Mouse (Mus musculus): ENCODE data around the gene Unc13b. TPM values are rescaled to one million over a fixed set of nuclear protein-coding genes. Genes with fewer than 3 reads are reported as not detected.
A peak's percentile ranks its signal among the peaks of the same experiment; 100 is the strongest.

Unc13b gene
- 3.8 TPM in 1 of 2 replicates, not detected in the other for total RNA-seq (2015; ENCODE audit: low replicate concordance)
- 0.64 TPM in 1 of 2 replicates, not detected in the other for total RNA-seq (2017; ENCODE audit: low replicate concordance)

GRCm38 (mm10) chr4:43058753-43059654 is at the start of gene Unc13b:
Unc13b (plus strand) TSS chr4:43058953.
- ATAC-seq (replicated peaks; ENCODE audit: low FRiP score, poor library complexity, severe bottlenecking): peak; percentile 91

- ATAC-seq (replicated peaks; ENCODE audit: low FRiP score, poor library complexity, severe bottlenecking): peak; percentile 90
These were observed 48.4 kb upstream of the Unc13b start, which contains the start of gene Fancg for GRCm38 (mm10) chr4:43010161-43011038. Fancg (minus strand) TSS chr4:43010506.

GRCm38 (mm10) chr4:43012091-43012490 is 46.7 kb upstream of the Unc13b start:
- ATAC-seq (replicated peaks; ENCODE audit: low FRiP score, poor library complexity, severe bottlenecking): no peak

- ATAC-seq (replicated peaks; ENCODE audit: low FRiP score, poor library complexity, severe bottlenecking): no peak
These were observed 40.6 kb upstream of the Unc13b start for GRCm38 (mm10) chr4:43018156-43018555.

- ATAC-seq (replicated peaks; ENCODE audit: low FRiP score, poor library complexity, severe bottlenecking): no peak
These were observed 39.6 kb upstream of the Unc13b start for GRCm38 (mm10) chr4:43019176-43019575.

- no peak for ATAC-seq (replicated peaks; ENCODE audit: low FRiP score, poor library complexity, severe bottlenecking)
These were observed 38.9 kb upstream of the Unc13b start for GRCm38 (mm10) chr4:43019641-43020465.

- no peak for ATAC-seq (replicated peaks; ENCODE audit: low FRiP score, poor library complexity, severe bottlenecking)
These were observed 37.9 kb upstream of the Unc13b start for GRCm38 (mm10) chr4:43020876-43021275.

- no peak for ATAC-seq (replicated peaks; ENCODE audit: low FRiP score, poor library complexity, severe bottlenecking)
These were observed 37.4 kb upstream of the Unc13b start for GRCm38 (mm10) chr4:43021341-43021740.

GRCm38 (mm10) chr4:43024673-43025072 is 34.1 kb upstream of the Unc13b start:
- ATAC-seq (replicated peaks; ENCODE audit: low FRiP score, poor library complexity, severe bottlenecking): no peak

- peak; percentile 93 for ATAC-seq (replicated peaks; ENCODE audit: low FRiP score, poor library complexity, severe bottlenecking)
These were observed 33.4 kb upstream of the Unc13b start, which contains the start of gene Pigo for GRCm38 (mm10) chr4:43025084-43025960. Pigo (minus strand) TSS chr4:43025819.

GRCm38 (mm10) chr4:43029121-43029520 is 29.6 kb upstream of the Unc13b start:
- no peak for ATAC-seq (replicated peaks; ENCODE audit: low FRiP score, poor library complexity, severe bottlenecking)

- no peak for ATAC-seq (replicated peaks; ENCODE audit: low FRiP score, poor library complexity, severe bottlenecking)
These were observed 29.0 kb upstream of the Unc13b start for GRCm38 (mm10) chr4:43029749-43030148.

GRCm38 (mm10) chr4:43030352-43030751 is 28.4 kb upstream of the Unc13b start:
- peak; percentile 11 for ATAC-seq (replicated peaks; ENCODE audit: low FRiP score, poor library complexity, severe bottlenecking)

- ATAC-seq (replicated peaks; ENCODE audit: low FRiP score, poor library complexity, severe bottlenecking): peak; percentile 65
These were observed 27.9 kb upstream of the Unc13b start for GRCm38 (mm10) chr4:43030780-43031230.

- peak; percentile 94 for ATAC-seq (replicated peaks; ENCODE audit: low FRiP score, poor library complexity, severe bottlenecking)
These were observed 27.3 kb upstream of the Unc13b start, which contains the start of gene Stoml2 for GRCm38 (mm10) chr4:43031237-43031995. Stoml2 (minus strand) TSS chr4:43031710.

GRCm38 (mm10) chr4:43032501-43032900 is 26.3 kb upstream of the Unc13b start:
- ATAC-seq (replicated peaks; ENCODE audit: low FRiP score, poor library complexity, severe bottlenecking): no peak

GRCm38 (mm10) chr4:43033481-43033880 is 25.3 kb upstream of the Unc13b start:
- ATAC-seq (replicated peaks; ENCODE audit: low FRiP score, poor library complexity, severe bottlenecking): no peak

GRCm38 (mm10) chr4:43035851-43036250 is 22.9 kb upstream of the Unc13b start:
- no peak for ATAC-seq (replicated peaks; ENCODE audit: low FRiP score, poor library complexity, severe bottlenecking)
